Mouse (Mus musculus) left cerebral cortex, adult 6 months (tissue): ENCODE data around the gene Rftn1. TPM values are rescaled to one million over a fixed set of nuclear protein-coding genes. Genes with fewer than 3 reads are reported as not detected.

Experiments
- long read RNA-seq, 2 experiments: library from polyadenylated mRNA; unstranded; transcript quantifications; one replicate each; pipeline ENCODE4 v2.0.0; 2019 to 2020
- polyA plus RNA-seq: library from polyadenylated mRNA; unstranded; fragments of <200 nt; fragmentation: Nextera tagmentation; gene quantifications from 2 replicates; pipeline ENCODE4 v1.2.3, GENCODE M21; 2021

The Rftn1 gene
- polyA plus RNA-seq = 4.9 and 5.4 TPM in 2 replicates
- long read RNA-seq, experiment 1, full-length matches to known transcripts = 35 of 42 reads
- long read RNA-seq, experiment 1, partial matches to known transcripts = 4 of 42 reads
- long read RNA-seq, experiment 1, other reads (novel, unspliced or antisense) = 3 of 42 reads
- long read RNA-seq, experiment 2, full-length matches to known transcripts = 6 of 8 reads
- long read RNA-seq, experiment 2, partial matches to known transcripts = 1 of 8 reads
- long read RNA-seq, experiment 2, other reads (novel, unspliced or antisense) = 1 of 8 reads

DNA sequence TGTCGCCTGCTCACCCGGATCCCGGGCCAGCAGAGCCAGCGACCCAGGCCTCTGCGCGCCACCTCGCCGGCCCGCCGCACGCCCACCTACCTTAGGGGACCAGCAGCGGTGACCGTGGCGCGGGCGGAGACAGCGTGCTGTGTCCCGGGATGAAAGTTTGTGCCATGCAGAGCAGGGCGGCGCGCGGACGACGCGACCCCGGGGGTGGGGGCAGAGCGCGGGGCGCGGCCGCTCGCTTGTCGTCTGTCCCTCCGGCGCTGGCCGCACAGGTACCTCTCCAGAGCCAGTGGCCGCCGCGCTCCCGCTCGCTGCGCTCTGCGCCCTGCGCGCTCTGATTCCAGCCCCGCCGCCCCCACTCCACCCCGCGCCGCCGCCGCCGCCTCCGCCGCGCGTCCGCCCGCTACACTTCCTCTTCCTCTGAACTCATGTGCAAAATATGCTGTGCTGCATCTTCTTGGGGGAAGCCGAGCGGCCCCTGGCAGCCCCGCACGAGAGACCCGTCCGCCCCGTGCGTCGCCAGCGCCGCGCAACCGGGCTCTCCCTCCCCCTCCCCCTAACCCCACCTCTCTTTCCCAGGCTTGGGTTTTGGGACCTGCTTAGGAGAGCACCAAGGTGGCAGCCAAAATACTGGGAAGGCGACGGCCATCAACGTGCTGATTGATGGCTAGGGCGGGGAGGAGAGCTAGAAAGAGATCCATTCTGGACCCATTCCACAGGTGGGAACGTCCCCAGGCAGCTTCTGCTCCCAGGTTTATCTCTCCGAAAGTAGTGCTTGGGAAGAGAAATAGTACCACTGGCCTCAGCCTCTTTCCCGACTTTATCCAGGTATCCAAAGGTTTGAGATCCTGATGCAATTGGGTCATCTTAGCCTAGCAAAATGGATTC is at the start of gene Rftn1:
TSS of gene Rftn1 (minus strand) at position 544 of the 885 bp plus-strand sequence.

Other genes with a start within 250 kb of the Rftn1 start
- gene Dazl, start 103.0 kb upstream of the Rftn1 start, polyA plus RNA-seq = 4.7 and 4.8 TPM in 2 replicates